Mouse (Mus musculus): ENCODE results near the gene Nudt2. TPM values are rescaled to one million over a fixed set of nuclear protein-coding genes. Genes with fewer than 3 reads are reported as not detected.

Gene Nudt2
- 6.8 TPM for total RNA-seq (2023)

GRCm38 (mm10) chr4:41464345-41465286 is at the start of gene Nudt2, which contains the start of gene Kif24:
TSS of gene Nudt2 (plus strand) at chr4:41465151.
TSS of gene Kif24 (minus strand) at chr4:41464887.

GRCm38 (mm10) chr4:41502986-41503412 is 38.0 kb downstream of the Nudt2 start, which contains the start of gene AI464131:
TSS of gene AI464131 (minus strand) at chr4:41503076.

GRCm38 (mm10) chr4:41517233-41517632 is 52.3 kb downstream of the Nudt2 start, which contains the start of gene 1110017D15Rik:
TSS of gene 1110017D15Rik (minus strand) at chr4:41517333.

Other genes with a start within 250 kb of the Nudt2 start
- gene Ubap2, start 190.0 kb upstream of the Nudt2 start, total RNA-seq (2023), result 75.7 TPM
- 32.9 TPM for gene Dcaf12, start 150.3 kb upstream of the Nudt2 start, total RNA-seq (2023)
- 45.2 TPM for gene Ubap1, start 116.2 kb upstream of the Nudt2 start, total RNA-seq (2023)
- 0.95 TPM for gene Kif24, start 264 bp upstream of the Nudt2 start, total RNA-seq (2023)
- gene AI464131, start 37.9 kb downstream of the Nudt2 start, total RNA-seq (2023), result not detected
- gene 1110017D15Rik, start 52.2 kb downstream of the Nudt2 start, total RNA-seq (2023), result not detected
- gene Fam219a, start 104.4 kb downstream of the Nudt2 start, total RNA-seq (2023), result 8.5 TPM
- not detected for gene Dnaic1, start 104.6 kb downstream of the Nudt2 start, total RNA-seq (2023)
- not detected for gene Enho, start 175.2 kb downstream of the Nudt2 start, total RNA-seq (2023)
- gene Cntfr, start 231.9 kb downstream of the Nudt2 start, total RNA-seq (2023), result not detected
- gene Il11ra1, start 234.8 kb downstream of the Nudt2 start, total RNA-seq (2023), result 17.7 TPM
- gene Rpp25l, start 248.4 kb downstream of the Nudt2 start, total RNA-seq (2023), result 43.4 TPM

All from CD4-positive naive resting alpha-beta T cell, adult 57 days (primary cell).